Mouse (Mus musculus) left cerebral cortex, adult 18-20 months (tissue): ENCODE results near the gene Thoc5. TPM values are rescaled to one million over a fixed set of nuclear protein-coding genes. Genes with fewer than 3 reads are reported as not detected.

Experiments
- DNase-seq, 2 experiments: peaks; one replicate each; pipeline ENCODE4 v3.0.0; 2021 to 2022; ENCODE audit warnings: low spot score in 2 of 2, mixed read lengths in 1 of 2
- total RNA-seq, 2 experiments: library from RNA; stranded (reverse); gene quantifications; 2 replicates each; pipeline ENCODE4 v1.2.3; 2021

Gene Thoc5
- total RNA-seq, 2 experiments from 2014 or later, result 37.1 to 37.5 TPM

- no peak for DNase-seq
These were observed 6.8 kb downstream of the Thoc5 start for GRCm38 (mm10) chr11:4901956-4902355.

- DNase-seq, result no peak
These were observed 11.1 kb downstream of the Thoc5 start for GRCm38 (mm10) chr11:4906231-4906630.

DNA sequence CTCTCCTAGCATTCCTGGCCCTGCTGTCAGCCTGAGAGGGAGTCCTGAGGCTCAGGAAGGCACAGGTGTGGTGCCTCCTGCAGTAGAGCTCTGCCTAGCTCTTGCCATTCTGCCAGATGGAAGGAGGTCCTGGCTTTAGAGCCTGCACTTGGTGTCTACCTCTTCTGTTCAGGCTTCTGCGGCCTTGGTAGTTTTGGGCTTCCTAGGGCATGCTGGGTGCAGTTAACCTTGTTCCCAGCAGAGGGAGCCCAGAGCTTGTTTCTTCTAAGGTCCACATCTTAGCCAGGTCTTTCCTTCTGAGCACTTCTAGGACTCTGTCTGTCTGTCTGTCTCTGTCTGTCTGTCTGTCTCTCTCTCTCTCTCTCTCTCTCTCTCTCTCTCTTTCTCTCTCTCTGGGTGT, 20.9 kb downstream of the Thoc5 start:
- peak; percentile 69 to 73 for DNase-seq

- DNase-seq, result no peak
These were observed 26.2 kb downstream of the Thoc5 start for GRCm38 (mm10) chr11:4921281-4921680.

GRCm38 (mm10) chr11:4921751-4922150, 26.6 kb downstream of the Thoc5 start:
- no peak for DNase-seq

- DNase-seq, result peak; percentile 56 to 71
These were observed 32.1 kb downstream of the Thoc5 start for GRCm38 (mm10) chr11:4927224-4927623.

DNA sequence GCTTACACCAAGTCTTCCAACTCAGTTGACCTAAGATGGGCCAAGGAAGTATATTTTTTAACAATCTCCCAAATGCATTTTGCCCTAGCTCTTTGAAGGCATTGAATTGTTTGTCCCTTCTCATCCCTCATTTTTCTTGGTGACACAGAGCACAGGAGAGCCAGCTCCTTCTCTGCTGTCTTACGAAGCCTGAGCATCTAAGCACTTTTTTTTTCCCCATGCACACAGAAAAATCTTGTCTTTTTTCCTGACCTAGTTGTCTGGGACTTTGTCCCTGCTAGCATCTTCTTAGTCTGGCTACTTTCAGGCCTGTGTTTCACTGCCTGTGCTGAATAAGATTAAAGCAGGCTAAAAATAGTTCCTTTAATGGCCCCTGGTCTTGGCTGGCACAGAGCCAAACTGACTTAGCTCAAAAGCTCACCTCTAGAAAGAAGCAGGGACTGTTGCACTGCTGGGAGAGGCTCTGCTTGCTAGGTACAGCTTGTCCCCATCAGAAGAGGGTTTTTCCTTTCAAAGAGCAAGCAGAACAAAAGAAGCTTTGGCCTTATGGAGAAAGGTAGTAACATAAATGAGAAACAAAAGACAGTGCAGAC, 36.0 kb downstream of the Thoc5 start:
- no peak for DNase-seq

- DNase-seq, result no peak
These were observed 41.1 kb downstream of the Thoc5 start for GRCm38 (mm10) chr11:4936243-4936642.

- peak in 1 of 2 experiments; percentile 37 for DNase-seq
These were observed 51.4 kb downstream of the Thoc5 start for GRCm38 (mm10) chr11:4946530-4946929.

DNA sequence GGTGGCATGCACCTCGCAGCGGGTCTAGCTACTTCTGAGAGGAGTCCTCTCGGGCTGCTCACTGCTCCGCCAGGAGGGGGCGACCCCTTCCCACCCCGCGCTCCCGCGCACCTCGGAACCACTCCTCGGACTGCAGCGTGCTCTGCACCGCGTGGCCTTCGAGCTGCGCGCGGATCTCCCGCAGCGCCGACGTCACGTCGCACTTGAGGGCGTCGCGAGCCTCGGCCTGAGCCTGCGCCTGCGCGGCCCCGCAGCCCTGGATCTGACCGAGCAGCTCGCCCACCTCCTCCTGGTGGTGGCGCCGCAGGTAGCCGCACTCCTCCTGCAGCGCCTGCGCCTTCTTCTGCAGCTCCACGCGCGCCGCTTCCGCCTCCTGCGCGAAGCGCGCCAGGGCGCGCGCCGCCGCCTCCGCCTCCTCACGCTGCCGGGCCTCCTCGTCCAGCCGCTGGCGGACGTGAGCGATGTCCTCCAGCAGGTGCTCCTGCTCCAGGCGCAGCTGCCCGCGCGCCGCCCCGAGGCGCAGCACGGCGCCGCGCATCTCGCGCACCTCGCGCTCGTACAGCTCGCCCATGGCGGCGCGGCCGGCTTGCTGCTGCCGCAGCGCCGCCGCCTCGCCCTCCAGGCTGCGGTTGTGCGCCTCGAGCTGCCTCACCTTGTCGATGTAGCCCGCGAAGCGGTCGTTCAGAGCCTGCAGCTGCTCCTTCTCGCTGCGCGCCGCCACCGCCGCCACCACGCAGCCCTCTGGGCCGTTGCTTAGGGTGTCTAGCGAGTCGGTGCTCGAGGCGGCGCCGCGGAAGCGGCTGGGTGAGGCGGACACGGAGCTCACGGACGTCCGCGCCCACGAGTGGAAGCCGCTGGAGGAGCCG, 52.1 kb downstream of the Thoc5 start:
- peak; percentile 77 to 93 for DNase-seq

- peak in 1 of 2 experiments; percentile 17 for DNase-seq
These were observed 52.7 kb downstream of the Thoc5 start, which contains the start of gene Nefh for GRCm38 (mm10) chr11:4947813-4948174. Nefh (minus strand) TSS chr11:4948064.

- no peak for DNase-seq
These were observed 53.7 kb downstream of the Thoc5 start for GRCm38 (mm10) chr11:4948792-4949191.

DNA sequence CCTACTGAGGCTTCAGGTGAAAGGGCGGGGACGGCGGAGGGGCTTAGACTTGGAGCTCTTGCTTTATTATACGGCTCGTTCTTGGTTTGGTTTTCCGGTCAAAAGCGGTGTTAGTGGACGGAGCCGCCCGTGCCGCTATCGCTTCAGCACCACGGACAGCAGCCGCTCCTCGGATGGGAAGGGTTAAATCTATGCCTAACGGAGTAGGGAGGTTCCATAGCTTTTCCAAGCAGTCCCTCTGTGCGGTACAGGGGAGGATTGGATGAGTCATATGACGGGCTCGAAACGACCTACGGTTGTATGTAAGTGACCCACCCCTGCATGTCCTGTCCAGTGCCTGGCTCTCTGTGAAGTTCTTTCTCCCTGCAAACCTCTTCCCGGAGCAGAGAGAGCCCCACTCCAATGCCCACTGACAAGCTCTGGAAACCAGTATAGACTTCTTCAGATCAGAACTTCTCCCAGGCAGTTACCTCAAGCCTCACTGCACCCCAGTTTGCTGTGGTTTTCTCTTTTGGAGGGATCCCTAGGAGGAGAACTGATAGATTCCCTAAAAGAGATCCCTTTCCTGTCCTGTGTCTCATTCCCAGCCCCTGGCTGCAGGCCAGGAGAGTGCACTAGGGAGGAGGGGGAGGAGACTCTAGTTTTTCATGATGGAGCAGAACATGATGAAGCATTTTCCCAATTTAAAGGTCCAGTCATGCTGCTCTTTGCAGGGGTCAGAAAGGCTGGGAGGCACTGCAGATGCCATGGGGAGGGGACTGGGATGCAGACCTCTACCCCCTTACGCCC, 54.3 kb downstream of the Thoc5 start:
- DNase-seq, result peak; percentile 16 to 48

DNA sequence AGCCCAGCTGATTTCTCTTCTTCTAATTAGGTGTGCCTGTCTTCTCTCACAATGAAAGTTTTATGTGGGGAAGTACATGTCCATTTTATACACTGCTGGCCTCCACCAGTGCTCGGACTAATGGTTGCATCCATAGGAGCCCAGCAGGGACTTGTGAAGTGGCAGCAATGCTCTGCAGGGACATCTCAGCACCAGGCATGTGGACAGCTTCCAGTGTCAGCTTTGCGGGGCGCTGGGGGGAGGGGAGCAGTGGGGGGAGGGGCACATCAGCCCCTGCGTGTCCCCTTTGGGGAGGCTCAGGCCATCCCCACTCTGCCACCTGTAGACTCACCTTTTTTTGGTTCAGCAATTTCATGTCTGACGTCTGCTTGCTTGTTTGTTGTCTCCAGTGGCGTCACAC, 58.3 kb downstream of the Thoc5 start:
- no peak for DNase-seq

DNA sequence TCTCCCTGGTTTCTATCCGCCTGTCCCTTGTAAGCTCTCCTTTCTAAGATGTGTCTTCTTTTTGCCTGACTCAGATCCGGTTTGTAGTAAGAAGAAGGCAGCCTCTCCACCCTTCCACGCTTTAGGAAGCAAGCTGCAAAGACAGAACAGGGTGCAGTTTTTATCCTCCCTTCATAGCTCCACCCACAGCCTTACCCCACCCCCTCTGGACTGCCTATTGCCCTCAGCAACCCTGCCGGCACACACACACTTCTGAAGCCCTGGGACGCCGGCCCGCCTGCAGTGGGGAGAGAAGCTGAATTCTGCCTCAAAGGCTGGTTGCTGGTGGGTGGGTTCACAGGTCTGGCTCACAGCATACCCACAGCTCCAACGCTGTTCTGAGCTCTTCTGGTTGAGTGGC, 58.8 kb downstream of the Thoc5 start:
- peak; percentile 46 to 47 for DNase-seq

GRCm38 (mm10) chr11:4963099-4963808, 68.1 kb downstream of the Thoc5 start:
- no peak for DNase-seq

DNA sequence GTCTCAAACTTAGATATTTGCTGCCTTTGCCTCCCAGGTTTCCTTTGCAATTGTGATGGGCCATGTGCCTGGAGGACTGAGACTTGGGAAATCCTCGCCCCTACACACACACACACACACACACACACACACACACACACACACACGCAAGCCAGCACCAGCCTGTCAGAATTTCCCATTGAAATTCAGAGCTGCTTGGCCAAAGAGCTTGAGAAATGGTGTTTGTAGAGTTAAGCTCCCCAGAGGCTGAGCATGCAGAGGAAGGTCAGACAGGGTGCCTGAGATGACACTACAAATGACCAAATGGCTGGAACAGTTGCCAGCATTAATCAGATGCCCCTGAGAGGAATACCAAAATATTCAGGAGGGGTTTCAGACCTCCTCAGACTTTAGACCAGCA, 71.2 kb downstream of the Thoc5 start:
- DNase-seq, result no peak

DNA sequence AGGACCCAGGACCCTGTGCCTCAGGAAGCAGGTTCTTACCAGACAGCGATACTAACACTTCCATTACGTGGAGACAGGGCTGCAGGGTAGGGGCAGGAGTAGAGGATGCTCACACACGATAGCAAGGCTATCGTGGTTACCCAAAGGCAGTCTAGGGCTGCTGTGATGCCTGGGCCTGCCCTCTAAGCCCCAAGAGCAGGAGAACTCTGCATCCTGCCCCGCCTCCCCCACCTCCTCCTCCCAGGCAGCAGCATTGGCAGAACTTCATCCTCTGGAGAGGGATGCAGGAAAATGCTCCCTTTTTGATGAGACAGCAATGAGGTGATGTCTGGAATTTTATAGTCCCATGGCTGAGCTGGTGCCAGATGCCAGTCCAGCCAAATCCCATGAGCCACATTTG, 71.8 kb downstream of the Thoc5 start:
- no peak for DNase-seq

DNA sequence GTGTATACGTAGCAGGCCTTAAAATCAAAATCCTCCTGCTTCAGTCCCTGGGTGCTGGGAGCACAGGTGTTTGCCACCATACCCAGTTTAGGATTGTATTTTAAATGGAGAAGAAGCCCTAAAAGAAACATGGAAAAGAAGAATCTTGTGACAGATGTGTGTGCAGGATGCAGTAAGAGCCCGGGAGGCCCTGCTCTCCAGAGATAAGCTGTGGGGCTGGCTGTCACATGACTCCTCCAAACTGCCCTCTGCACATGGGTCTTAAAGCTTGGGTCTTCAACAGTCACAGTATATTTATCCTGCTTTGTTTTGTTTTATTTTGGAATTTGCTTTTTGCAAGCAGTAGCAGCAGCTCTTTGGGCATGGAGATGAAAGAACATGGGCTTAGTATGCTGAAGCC, 72.4 kb downstream of the Thoc5 start:
- DNase-seq, result no peak

GRCm38 (mm10) chr11:4968376-4968775, 73.3 kb downstream of the Thoc5 start:
- no peak for DNase-seq
